Mouse (Mus musculus) urinary bladder, postnatal 10 days (tissue): Measurements from ENCODE around the gene Nfkbia.

Experiments used
- DNase-seq: peaks from one replicate; pipeline ENCODE4 v3.0.0; 2022; ENCODE audit warnings: low spot score

Nfkbia gene

GRCm38 (mm10) chr12:55490722-55491449 is 1.6 kb downstream of the Nfkbia start:
- no peak for DNase-seq

- DNase-seq = no peak
These were observed 2.3 kb downstream of the Nfkbia start for GRCm38 (mm10) chr12:55489986-55490721.

DNA sequence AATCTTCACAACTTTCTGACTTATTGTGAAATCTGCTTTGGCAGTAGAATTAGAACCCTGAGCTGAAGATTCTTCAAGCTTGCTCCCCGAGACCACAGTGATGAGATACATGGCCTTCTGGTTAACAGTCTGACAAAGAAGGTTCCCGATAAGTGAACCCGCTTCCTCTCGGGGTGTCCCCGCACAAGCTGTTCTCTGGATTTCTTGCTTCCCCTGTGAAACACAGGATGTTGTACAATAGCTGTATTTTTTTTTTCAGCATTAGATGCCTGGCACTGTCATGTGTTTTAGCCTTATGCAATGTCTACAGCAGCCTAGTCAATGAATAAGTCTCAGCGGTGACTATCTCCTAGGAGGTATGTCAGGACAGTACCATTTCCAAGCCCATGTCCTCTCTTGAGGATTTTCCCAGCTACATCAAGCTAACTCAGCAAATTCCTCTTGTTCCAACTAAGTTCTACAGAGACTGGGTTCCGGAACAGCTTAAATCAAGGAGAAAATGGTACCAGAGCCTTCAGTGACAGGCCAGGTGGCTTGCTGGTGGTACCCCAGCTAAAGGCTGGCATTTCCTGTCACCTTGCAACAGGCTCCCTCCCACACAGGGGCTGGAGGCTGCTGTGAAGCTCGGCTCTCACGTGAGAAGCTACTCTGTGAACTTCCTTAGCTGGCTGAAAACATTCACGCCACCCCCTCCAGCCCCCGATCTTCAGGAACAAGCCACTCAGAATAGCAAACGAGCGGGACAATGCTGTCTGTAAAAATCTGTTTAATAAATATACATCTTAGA is 3.6 kb downstream of the Nfkbia start:
- no peak for DNase-seq

DNA sequence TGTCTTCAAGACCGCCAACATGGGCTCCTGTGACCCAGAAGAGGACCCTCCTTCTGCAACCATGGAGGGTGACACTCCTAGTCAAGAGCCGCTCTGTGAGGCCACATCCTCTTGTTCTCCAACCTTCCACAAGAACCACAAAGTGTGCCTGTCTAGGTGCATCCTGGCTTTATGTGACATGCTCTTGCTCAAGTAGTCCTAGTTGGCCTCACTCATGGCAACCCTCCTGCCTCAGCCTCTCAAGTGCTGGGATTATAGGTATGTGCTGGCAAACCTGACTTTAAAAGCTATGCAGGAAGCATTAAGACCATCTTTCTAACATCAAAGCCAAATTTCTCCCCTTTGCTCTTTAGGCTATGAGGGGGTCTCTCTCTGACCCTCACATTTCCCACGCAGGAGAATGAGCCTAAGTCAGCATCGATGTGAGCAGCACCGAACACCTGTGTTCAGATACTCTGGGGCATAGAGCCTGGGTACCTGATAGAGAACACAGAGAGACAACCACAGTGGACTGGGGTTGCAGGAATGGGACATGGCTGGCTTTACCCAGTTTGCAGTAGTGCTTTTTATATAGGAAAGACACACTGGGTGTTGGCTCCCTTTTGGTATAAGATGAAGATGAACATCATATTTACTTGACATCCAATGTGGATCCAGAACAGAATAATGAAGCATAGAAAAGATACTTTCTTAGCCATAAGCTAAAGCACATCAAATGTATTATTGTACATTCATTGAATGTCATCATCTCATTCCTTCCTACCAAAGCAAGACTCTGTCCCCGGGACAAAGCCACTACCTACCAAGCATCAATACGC is 4.4 kb downstream of the Nfkbia start:
- DNase-seq = no peak

DNA sequence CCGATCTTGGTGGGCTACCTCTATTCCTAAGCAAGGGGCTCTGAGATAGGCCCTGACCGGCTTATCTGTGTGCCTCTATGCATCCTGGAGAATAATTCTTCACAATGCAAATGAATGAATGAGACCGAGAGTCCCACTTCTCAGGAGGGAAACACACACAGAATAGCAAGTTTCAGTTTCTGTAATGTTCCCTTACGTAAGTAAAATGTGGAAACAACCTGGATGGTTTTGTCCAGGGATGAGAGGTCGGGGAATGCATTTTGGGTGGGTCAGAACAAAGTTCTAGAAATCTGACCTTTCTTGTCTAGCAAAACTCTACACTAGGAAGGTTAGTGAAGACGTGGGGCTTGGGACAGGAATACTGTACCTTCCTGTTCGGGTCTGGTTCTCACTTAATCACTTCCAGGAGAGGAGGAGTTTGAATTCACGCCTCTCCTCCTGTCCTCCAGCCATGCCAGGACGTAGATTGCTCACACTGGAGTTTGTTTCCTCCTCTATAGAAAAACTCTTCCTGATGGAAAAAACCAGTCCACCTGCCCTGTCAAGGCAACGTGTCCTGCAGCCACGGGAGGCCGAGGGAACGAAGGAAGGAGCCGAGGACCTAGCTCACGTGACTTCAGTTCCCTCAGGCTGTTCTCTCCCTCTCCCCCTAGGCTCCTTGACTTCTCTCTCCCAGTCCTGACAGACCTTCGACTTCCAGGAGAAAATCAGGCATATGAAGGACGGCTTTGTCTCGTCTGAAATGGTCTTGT is 5.3 kb downstream of the Nfkbia start:
- DNase-seq = no peak

GRCm38 (mm10) chr12:55484800-55485199 is 7.6 kb downstream of the Nfkbia start:
- DNase-seq = no peak

GRCm38 (mm10) chr12:55484079-55484774 is 8.2 kb downstream of the Nfkbia start:
- DNase-seq = no peak

GRCm38 (mm10) chr12:55483591-55483990 is 8.9 kb downstream of the Nfkbia start:
- DNase-seq = no peak

DNA sequence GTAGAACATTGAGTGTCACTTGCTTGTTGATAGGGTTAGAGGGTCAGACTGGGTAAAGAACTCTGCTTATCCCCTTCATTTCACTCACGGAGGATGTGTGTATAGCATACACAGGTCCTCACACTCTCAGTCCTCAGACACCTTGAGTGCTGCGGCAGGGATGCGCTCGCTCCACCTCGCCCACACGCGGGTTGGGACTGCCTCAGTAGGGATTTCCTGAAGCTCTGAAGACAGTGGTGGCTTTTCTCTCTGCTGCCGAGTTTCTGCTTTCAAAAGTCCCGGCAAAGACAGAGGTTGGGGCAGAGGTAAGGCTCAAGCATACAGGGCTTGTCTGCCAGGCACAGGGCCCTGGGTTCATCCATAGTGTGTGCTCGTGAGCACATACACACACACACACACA is 9.7 kb downstream of the Nfkbia start:
- no peak for DNase-seq

- no peak for DNase-seq
These were observed 10.7 kb downstream of the Nfkbia start for GRCm38 (mm10) chr12:55481739-55482138.

GRCm38 (mm10) chr12:55480471-55481153 is 11.8 kb downstream of the Nfkbia start:
- DNase-seq = no peak

DNA sequence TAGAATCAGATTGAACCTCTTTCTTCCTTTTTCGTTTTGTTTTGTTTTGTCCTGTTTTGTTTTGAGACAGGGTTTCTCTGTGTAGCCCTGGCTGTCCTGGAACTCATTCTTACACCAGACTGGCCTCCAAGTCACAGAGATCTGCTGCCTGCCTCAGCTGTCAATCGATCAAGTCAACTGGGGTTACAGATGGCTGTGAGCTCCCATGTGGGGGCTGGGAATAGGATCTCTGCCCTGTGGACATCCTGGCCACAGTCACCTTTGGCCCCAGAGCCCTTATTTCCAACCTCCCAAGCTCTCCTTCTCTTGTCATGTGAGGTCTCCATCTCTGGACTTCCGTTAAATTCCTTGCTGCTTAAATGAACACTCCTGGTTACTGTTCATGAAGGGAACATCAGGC is 13.5 kb downstream of the Nfkbia start:
- no peak for DNase-seq

GRCm38 (mm10) chr12:55474209-55474583 is 18.3 kb downstream of the Nfkbia start:
- DNase-seq = no peak

GRCm38 (mm10) chr12:55473250-55474208 is 18.9 kb downstream of the Nfkbia start:
- no peak for DNase-seq

DNA sequence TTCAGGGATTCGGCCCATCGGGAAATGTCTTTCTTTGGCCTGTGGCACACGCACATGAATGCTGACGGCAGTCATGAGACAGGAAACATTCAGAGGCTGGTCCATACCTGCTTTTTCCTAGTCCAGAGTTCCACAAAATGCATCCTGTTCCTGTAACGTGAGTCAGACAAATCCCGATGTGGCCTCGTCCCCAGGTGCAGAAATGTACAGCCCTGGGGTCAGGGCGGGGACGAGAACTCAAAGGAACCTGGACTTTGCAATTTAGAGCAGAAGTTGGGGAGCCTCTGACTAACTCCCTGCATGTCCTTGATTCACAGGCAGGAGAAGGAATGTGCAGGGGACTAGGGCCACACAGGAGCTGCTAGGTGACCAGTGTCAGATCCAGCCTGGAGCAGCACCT is 21.1 kb downstream of the Nfkbia start:
- DNase-seq = no peak

- DNase-seq = no peak
These were observed 22.0 kb downstream of the Nfkbia start for GRCm38 (mm10) chr12:55470442-55470841.

DNA sequence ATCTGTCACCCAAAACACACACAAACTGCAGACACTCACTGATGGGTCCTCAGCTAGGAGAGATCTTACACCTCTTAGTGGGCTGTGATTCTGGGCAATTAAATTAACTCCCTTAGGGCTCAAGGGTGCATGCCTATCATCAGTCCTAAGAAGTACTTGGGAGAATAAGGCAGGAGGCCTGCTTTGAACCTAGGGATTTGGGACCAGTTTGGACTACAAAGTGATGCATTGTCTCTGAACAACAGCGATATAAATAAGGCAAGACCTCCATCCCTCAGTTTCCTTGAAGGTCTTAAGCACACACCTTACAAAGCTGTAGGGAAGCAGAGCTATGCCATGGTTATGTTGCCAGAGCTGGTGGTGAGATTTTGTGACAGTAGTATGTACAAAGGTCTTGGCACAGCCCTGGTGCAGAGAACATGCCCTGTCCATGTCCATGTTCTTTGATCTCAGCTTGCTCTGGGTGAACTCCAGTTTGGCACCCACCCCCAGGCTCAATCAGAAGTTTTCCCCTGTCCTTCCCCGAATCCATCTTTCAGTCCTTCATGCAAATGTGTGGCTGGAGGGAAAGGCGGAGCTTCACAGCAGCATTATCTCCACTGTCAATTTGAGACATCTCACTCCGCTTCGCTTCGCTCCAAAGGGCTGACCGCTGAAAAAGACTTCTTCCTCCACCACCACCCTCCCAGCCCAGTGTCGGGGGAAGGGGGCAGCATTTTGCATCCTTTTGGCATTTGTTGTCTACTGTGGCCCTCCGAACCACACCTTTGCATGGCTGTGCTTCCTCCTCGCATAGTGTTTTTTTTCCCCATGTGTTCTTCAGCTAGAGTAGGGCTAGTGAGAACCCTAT is 24.9 kb downstream of the Nfkbia start:
- DNase-seq = no peak

GRCm38 (mm10) chr12:55466816-55467215 is 25.6 kb downstream of the Nfkbia start:
- no peak for DNase-seq
